Mouse (Mus musculus) gastrocnemius, postnatal 10 days (tissue): ENCODE measurements around the gene B4galnt1. TPM values are rescaled to one million over a fixed set of nuclear protein-coding genes. Genes with fewer than 3 reads are reported as not detected.
"Not testable (repeated sequence)": the region's sequence is repeated elsewhere in the genome, so short reads cannot be mapped to it uniquely, and the experiment has no call there.

Experiments used
- DNase-seq: peaks from one replicate; pipeline ENCODE4 v3.0.0; 2021; ENCODE audit warnings: mixed read lengths
- total RNA-seq, 2 experiments: library from RNA; stranded (reverse); gene quantifications; 2 replicates each; pipeline ENCODE4 v1.2.3; 2021

Gene B4galnt1
- total RNA-seq, 2 experiments from 2014 or later = 1.6 to 3.3 TPM

DNA sequence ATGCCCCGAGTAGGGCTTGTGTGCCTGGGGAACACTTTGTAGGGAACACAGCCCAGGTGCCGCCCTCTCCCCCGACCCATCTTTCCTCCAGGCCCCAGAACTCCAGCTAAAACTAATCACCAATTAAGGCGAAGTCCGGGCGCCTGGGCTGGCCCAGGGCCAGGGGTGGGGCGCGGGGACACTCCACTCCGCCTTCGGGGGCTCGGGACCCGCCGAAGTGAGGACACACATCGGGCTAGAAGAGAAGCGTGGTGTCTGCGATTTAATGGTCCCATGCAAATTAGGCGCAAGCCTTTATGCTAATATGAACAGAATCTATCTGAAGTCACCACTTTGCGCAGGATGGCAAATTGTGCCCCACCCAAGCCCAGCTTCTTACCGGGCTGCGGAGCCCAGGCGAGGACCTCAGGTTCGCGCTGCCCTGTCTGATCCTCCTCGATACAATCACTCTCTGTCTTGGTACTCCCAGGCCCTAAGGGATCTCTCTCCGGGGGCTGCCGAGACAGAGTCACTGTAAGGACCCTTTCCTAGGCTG lies 24.2 kb downstream of the B4galnt1 start:
- DNase-seq = peak; percentile 52

GRCm38 (mm10) chr10:127189651-127190381 lies 24.8 kb downstream of the B4galnt1 start, which contains the start of gene Arhgef25:
Gene Arhgef25 (minus strand): TSS chr10:127190083.
- peak; percentile 68 for DNase-seq

- no peak for DNase-seq
These were observed 25.6 kb downstream of the B4galnt1 start for GRCm38 (mm10) chr10:127190398-127191190.

DNA sequence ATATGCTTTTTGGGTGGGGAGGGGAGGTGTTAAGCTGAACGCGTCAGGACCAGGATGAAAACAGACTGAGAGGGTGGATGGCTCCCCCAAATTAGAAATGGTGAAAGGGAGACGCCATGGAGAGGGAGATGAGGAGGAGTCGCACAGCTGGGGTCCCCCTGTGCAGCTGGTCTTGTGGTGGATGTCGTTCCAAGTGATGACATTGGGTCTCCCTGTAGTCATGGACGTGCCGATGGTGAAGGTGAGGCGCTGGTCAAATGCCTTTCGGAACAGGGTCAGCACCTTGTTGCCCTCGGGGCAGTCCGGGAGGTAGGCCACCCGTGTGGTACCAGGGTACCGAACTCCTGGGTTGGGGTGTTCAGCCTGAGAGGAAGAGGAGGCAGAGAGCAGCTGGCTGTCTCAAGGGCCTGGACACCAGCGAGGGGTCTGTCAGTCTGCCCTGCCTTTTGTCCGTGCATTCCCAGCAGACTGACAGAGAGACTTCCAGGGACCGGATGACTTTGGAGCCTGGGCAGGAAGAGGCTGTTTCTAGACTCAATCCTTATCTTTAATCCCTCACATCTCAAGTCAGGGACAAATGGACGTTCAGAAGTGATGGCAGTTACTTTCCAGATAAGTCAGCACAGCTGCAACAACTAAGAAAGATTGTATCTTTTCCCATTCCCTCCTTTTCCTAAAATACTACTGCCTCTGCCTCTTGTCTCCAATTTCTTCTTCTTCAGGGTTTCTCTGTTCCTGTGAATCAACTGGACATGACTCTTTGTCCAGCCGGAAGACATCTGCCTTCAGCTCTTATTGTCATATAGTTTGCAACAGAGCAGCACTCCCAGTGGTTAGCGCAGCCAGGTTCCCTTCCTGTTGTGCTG lies 26.4 kb downstream of the B4galnt1 start:
- no peak for DNase-seq

DNA sequence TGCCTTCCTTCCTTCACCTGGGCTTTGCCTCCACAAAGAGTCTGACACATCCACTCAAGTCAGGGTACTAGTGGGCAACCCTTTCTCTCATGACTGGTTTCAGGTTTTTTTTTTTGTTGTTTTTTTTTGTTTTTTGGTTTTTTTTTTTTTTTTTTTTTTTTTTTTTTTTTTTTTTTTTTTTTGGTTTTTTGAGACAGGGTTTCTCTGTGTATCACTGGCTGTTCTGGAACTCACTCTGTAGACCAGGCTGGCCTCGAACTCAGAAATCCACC lies 27.0 kb downstream of the B4galnt1 start:
- DNase-seq = not testable (repeated sequence)

- DNase-seq = no peak
These were observed 28.0 kb downstream of the B4galnt1 start for GRCm38 (mm10) chr10:127193011-127193410.

DNA sequence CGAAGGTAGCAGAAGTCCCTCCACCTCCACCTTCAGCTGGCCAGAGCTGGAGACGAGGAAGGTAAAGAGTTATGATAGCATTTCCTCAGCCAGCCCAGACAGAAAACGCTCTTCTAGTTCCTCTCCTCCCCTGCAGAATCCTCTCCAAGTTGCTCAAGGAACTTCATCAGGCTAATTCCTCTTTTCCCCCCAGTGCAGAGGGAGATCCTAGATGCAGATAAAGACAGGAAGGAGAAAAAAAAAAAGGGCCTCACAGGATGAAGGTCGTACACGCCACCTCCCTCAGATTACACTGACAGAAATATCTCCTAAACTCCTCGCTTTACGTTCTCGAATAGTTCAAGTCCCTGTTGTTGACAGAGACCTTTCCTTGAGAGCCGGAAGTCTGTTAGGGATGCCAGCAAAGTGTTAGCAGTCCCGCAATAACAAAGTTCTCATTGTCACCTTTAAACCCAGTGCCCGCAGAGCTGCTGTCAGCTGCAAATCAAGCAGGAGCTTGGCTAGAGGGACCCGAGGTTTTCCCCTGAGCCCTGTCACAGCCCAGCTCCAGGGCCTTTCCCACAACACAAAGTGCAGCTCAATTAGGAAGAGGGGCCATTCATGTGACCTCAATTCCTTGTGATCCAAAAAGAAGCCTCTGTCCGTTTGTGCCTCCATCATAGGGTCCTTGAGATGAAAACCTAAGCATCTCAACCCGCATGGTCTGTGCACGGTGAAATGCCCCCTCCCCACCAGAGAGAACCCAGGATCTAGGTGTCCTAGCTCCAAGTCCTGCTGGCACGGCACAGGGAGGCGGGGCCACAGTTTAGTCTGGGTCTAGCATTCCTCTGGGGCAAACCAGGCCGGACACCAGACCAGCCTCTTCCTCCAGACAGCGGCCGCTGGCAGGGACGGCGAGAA lies 29.7 kb downstream of the B4galnt1 start:
- peak; percentile 61 for DNase-seq

GRCm38 (mm10) chr10:127195328-127196129 lies 30.5 kb downstream of the B4galnt1 start, which contains the start of gene Dtx3:
Gene Dtx3 (minus strand): TSS chr10:127195728.
- DNase-seq = peak; percentile 43

DNA sequence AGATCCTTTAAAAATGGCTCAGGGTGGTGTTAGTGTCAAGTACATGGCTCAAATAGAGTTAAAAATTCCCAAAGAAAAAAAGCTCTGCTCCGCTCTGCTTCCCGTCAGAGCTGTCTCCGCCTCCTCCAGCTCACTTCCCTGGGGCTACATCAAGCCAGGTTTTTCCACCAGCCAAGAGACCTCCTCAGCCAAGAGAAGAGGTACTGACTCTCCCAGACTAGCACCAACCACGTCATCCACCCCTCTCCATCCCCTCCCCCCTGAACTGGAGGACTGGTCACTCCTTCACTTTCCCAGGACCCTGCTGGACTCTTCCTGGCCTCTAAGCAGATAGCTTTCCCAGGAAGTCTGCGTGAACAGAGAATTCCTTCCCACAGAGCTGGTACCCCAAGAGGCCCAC lies 31.4 kb downstream of the B4galnt1 start:
- DNase-seq = peak; percentile 50

DNA sequence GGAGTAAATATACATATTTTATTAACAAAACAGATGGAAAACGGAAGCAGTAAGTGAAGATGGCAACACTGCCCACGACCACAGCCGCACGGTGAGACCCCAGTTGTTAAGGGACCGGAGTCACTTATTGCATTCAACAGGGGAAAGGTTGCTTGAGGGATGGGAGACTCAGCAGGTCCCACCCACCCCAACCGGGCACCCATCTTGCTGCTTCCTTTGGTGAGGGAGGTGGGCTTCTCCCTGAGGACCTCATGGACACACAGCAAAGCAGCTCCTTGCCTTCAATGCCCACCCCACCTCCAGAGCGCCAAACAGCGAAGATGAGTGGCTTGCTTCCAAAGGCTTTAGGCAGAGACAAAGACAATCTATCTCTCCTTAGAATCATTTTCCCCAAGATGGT lies 32.1 kb downstream of the B4galnt1 start:
- DNase-seq = no peak

DNA sequence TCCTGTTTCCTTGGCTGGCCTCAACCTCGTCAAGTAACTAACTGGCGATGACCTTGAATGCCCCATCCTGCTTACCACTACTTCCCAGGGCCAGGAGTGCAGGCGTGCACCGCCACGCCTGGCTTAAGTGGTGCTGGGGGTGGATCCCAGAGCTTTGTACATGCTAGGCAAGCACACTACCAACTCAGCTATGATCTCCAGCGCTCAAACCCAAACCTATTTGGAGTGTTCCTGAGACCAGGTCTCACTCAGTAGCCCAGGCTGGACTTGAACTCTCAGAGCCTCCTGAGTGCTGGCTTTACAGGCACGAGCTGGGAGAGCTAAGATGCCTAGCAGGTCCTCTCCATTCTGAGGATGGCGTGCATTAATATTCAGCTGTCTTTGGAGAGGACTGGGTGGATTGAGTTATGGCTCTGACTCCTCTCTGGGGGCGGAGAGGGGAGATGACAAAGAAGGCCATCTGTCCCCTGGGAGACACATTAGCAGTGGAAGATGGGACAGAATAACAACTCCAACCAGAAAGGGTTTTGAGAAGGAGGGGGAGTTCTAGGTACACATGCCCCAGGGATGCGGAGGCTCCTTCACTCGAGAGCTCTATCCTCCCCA lies 32.6 kb downstream of the B4galnt1 start:
- DNase-seq = no peak

DNA sequence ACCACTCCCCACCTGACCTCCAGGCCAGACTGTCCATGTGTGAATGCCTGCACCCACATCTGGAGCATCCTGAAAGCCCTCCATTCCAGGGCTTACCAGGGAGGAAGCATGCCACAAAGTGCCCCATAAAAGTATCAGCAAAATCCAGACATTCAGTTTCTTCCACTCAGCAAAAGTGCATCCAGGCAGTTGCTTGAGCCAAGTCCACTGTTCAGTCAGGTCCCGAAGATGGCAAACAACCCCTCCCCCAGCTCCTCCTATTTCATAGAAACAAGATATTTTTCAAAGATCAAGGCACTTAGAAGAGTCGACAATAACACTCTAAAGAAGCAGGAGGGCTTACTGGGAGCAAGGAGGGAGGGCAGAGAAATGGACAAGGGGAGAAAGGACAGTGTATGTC lies 33.5 kb downstream of the B4galnt1 start:
- DNase-seq = no peak

DNA sequence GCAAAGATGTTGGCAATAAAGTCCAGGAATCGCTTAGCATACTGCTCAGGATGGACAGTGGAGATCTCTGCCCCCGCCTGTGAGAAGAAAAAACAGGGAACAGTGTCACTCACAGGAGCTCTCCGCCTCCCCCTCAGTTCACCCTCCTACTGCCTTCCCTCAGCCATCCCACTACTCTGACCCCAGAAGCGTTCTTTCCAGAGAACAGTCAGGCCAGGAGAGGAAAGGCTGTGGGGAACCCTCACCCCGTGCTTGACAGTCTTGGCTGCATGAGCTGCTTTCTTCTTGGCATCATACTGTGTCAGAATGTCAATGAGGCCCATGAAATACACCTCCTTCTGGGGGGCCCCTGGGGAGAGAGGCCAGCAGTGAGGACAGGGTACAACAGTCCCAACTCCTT lies 34.0 kb downstream of the B4galnt1 start:
- no peak for DNase-seq

- no peak for DNase-seq
These were observed 34.4 kb downstream of the B4galnt1 start for GRCm38 (mm10) chr10:127199474-127199873.

DNA sequence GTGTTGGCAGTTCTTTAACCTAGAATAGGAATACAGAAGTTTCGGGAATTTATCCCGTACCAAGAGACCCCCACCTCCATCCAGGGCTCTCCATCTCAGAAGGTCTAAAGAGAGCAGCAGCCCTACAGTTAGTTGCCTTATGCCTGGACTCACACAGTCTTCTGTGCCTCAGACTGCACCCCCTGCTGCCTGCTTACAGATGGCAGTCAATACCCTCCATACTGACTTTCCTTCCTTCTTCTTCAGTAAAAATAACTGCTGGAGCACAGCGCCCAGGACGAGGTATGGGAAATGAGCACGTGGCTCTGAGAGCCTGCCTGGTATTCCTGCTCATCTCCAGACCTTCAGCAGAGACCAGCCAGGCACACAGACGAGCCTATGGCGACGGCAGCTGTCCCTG lies 35.3 kb downstream of the B4galnt1 start:
- no peak for DNase-seq

DNA sequence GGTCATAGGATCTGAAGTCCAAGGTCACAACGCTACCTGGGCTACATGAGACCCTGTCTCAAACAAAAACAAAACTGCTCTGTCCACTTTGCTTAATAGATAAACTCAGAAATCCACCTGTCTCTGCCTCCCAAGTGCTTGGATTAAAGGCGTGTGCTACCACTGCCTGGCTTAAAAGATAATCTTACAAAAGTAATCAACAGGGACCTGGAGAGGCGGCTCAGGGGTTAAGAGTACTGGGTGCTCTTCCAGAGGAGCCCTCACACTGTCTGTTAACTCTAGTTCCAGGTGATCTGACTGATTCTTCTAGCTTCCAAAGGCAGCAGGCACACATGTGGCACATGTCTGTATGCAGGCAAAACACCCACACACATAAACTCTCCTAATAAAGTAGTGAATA lies 38.1 kb downstream of the B4galnt1 start:
- no peak for DNase-seq

GRCm38 (mm10) chr10:127204589-127204988 lies 39.6 kb downstream of the B4galnt1 start:
- no peak for DNase-seq

GRCm38 (mm10) chr10:127205373-127205772 lies 40.3 kb downstream of the B4galnt1 start:
- DNase-seq = no peak

GRCm38 (mm10) chr10:127208921-127209320 lies 43.9 kb downstream of the B4galnt1 start:
- no peak for DNase-seq
